Mouse (Mus musculus) CH12.LX (cell line): ENCODE results near the gene Acoxl.

Experiments used
- BHLHE40 ChIP-seq: IDR thresholded peaks from 2 replicates; pipeline ENCODE4 v1.6.1; 2011; ENCODE audit warnings: mild to moderate bottlenecking, low read depth, low read length, improper control_type of control experiment
- CTCF ChIP-seq, 2 experiments: IDR thresholded peaks in 1 of 2; conservative IDR thresholded peaks in 1 of 2; 2 replicates each; pipeline ENCODE4 v1.5.1; 2011 to 2012; ENCODE audit warnings: low read depth in 2 of 2, low read length in 2 of 2, improper control_type of control experiment in 1 of 2, inconsistent platforms in 1 of 2, mild to moderate bottlenecking in 1 of 2, moderate library complexity in 1 of 2
- ELF1 ChIP-seq: IDR thresholded peaks from 2 replicates; pipeline ENCODE4 v1.6.1; 2014; ENCODE audit warnings: low read depth, mild to moderate bottlenecking, inconsistent platforms, low read length, improper control_type of control experiment
- ETS1 ChIP-seq: conservative IDR thresholded peaks from 2 replicates; pipeline ENCODE4 v1.6.1; 2012; ENCODE audit warnings: low read depth, mild to moderate bottlenecking, inconsistent platforms, low read length, improper control_type of control experiment, moderate library complexity
- POLR2AphosphoS2 ChIP-seq: IDR thresholded peaks from 2 replicates; pipeline ENCODE4 v1.6.1; 2011; ENCODE audit warnings: low read depth, low read length, improper control_type of control experiment
- SIN3A ChIP-seq: IDR thresholded peaks from 2 replicates; pipeline ENCODE4 v1.6.1; 2012; ENCODE audit warnings: low read length, improper control_type of control experiment, inconsistent platforms
- TCF12 ChIP-seq: IDR thresholded peaks from 2 replicates; pipeline ENCODE4 v1.6.1; 2014; ENCODE audit warnings: low read depth, mild to moderate bottlenecking, inconsistent platforms, low read length, improper control_type of control experiment
- ZNF384 ChIP-seq: IDR thresholded peaks from 2 replicates; pipeline ENCODE4 v1.6.1; 2012; ENCODE audit warnings: low read depth, low read length, improper control_type of control experiment, inconsistent platforms

- TF ChIP-seq ETS1 (no peak), ZNF384 (no peak), CTCF (conservative IDR thresholded peaks at IDR 0.05 in 1 of 2, IDR thresholded peaks at IDR 0.05 in 1 of 2; ENCODE audit: low read depth in 2 of 2, low read length in 2 of 2) (no peak), POLR2AphosphoS2 (no peak), ELF1 (no peak), SIN3A (no peak), BHLHE40 (no peak), TCF12 (no peak)
Observed at GRCm38 (mm10) chr2:127931576-127931975, 92.9 kb downstream of the Acoxl start.
